Mouse (Mus musculus): ENCODE data around the gene Ntm. TPM values are rescaled to one million over a fixed set of nuclear protein-coding genes. Genes with fewer than 3 reads are reported as not detected.

Ntm gene
- polyA plus RNA-seq, 2 experiments from 2014 or later = not detected

GRCm38 (mm10) chr9:29653678-29654235 is 309.2 kb downstream of the Ntm start:
- ATAC-seq = no peak

- ATAC-seq = no peak
Observed at GRCm38 (mm10) chr9:29652854-29653253, 310.1 kb downstream of the Ntm start.

GRCm38 (mm10) chr9:29651856-29652255 is 311.1 kb downstream of the Ntm start:
- ATAC-seq = no peak

- no peak for ATAC-seq
Observed at GRCm38 (mm10) chr9:29651226-29651625, 311.7 kb downstream of the Ntm start.

GRCm38 (mm10) chr9:29650679-29651078 is 312.3 kb downstream of the Ntm start:
- ATAC-seq = no peak

GRCm38 (mm10) chr9:29650266-29650665 is 312.7 kb downstream of the Ntm start:
- ATAC-seq = no peak

- ATAC-seq = no peak
Observed at GRCm38 (mm10) chr9:29648256-29648655, 314.7 kb downstream of the Ntm start.

GRCm38 (mm10) chr9:29647764-29648163 is 315.2 kb downstream of the Ntm start:
- no peak for ATAC-seq

GRCm38 (mm10) chr9:29645796-29646400 is 317.0 kb downstream of the Ntm start:
- no peak for ATAC-seq

- ATAC-seq = no peak
Observed at GRCm38 (mm10) chr9:29642997-29643657, 319.8 kb downstream of the Ntm start.

- ATAC-seq = no peak
Observed at GRCm38 (mm10) chr9:29637335-29637734, 325.6 kb downstream of the Ntm start.

- no peak for ATAC-seq
Observed at GRCm38 (mm10) chr9:29617181-29617580, 345.8 kb downstream of the Ntm start.

- ATAC-seq = no peak
Observed at GRCm38 (mm10) chr9:29612020-29612612, 350.8 kb downstream of the Ntm start.

- ATAC-seq = no peak
Observed at GRCm38 (mm10) chr9:29610867-29611266, 352.1 kb downstream of the Ntm start.

- no peak for ATAC-seq
Observed at GRCm38 (mm10) chr9:29597665-29598064, 365.3 kb downstream of the Ntm start.

GRCm38 (mm10) chr9:29595321-29595720 is 367.6 kb downstream of the Ntm start:
- ATAC-seq = no peak

GRCm38 (mm10) chr9:29594537-29595294 is 368.2 kb downstream of the Ntm start:
- ATAC-seq = no peak

- ATAC-seq = no peak
Observed at GRCm38 (mm10) chr9:29587376-29587775, 375.6 kb downstream of the Ntm start.

GRCm38 (mm10) chr9:29586381-29586770 is 376.6 kb downstream of the Ntm start:
- no peak for ATAC-seq

- no peak for ATAC-seq
Observed at GRCm38 (mm10) chr9:29585746-29586380, 377.1 kb downstream of the Ntm start.

- no peak for ATAC-seq
Observed at GRCm38 (mm10) chr9:29578226-29578625, 384.7 kb downstream of the Ntm start.

GRCm38 (mm10) chr9:29576051-29576533 is 386.8 kb downstream of the Ntm start:
- no peak for ATAC-seq

Data from activated CD4-positive, CD25-positive, alpha-beta regulatory T cell, adult 4 months (primary cell).